Mouse (Mus musculus) heart, embryonic 10.5 days (tissue): ENCODE measurements around the gene Dpf1. TPM values are rescaled to one million over a fixed set of nuclear protein-coding genes. Genes with fewer than 3 reads are reported as not detected.

Experiments used
- DNase-seq: peaks from one replicate; pipeline ENCODE4 v3.0.0-alpha.2; 2017; ENCODE audit warnings: low spot score
- H3K27ac ChIP-seq: fragments of 300-500 bp; sonication (generic); 2 replicates; pipeline ENCODE4 v1.5.1; 2016; ENCODE audit warnings: mild to moderate bottlenecking
- H3K27me3 ChIP-seq: fragments of 300-500 bp; sonication (generic); 2 replicates; pipeline ENCODE4 v1.6.1; 2016; ENCODE audit warnings: mild to moderate bottlenecking; ENCODE audit not compliant: poor library complexity, insufficient read depth, severe bottlenecking
- H3K36me3 ChIP-seq: fragments of 300-500 bp; sonication (generic); 2 replicates; pipeline ENCODE4 v1.6.1; 2016; ENCODE audit warnings: mild to moderate bottlenecking, moderate library complexity
- H3K4me1 ChIP-seq: fragments of 300-500 bp; sonication (generic); 2 replicates; pipeline ENCODE4 v1.6.1; 2016; ENCODE audit warnings: mild to moderate bottlenecking
- H3K4me3 ChIP-seq: fragments of 300-500 bp; sonication (generic); 2 replicates; pipeline ENCODE4 v1.5.1; 2016; ENCODE audit warnings: mild to moderate bottlenecking, moderate library complexity
- H3K9me3 ChIP-seq: fragments of 300-500 bp; sonication (generic); 2 replicates; pipeline ENCODE4 v1.6.1; 2016; ENCODE audit warnings: mild to moderate bottlenecking, moderate library complexity
- WGBS: fragments of 180-500 bp; shearing (Covaris S2); methylation state at CpG from one replicate; pipeline ENCODE4 v1.1.7; 2016; 5-methylcytosine and 5-hydroxymethylcytosine counted together
- polyA plus RNA-seq: library from polyadenylated mRNA; unstranded; fragments of >200 nt; fragmentation: Nextera tagmentation; extraction: Ambion mirVana; gene quantifications from 2 replicates; pipeline ENCODE4 v1.2.1, GENCODE M21; 2016

Gene Dpf1
- polyA plus RNA-seq, 1 experiment from 2014 or later, result 8.7 TPM

DNA sequence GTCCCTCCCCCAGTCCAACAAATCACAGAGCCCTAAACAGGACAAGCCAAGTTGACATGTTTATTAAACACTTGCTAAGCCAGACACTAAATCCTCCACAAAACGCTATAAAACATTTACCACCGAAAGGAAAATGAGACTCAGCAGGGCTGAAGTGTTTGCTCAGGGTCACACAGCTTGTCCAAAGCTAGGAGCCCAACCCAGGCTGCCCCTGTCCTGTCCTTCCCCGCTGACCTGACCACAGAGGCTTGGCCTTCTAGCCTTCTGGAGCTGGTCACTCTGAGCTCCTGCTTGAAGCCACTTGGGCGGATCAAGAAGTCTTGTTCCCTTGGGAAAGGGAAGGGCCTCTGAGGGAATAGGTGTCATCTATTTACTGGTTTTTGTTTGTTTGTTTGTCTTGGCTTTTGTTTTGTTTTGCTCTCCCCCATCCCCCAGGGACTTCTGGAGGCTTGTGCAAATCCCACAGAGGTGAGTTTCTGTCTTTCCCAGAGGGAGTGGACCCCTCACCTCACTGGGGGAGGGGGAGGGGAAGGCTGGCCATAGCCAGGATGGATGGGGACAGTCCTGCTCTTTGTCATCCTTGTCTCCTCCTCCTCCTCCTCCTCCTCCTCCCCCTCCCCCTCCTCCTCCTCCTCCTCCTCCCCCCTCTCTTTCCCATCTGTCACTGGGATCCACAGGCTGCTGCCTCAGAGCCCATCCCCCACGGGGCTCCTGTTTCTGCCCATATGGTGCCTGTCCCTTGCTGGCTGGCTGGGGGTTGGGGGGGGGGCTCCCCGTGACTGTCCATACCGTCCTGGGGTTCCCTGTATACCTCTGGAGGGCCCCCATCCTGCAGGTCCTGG, 11.9 kb upstream of the Dpf1 start:
- Histone ChIP-seq H3K27me3 (peaks cover 57% of the 10 kb centered on the region), H3K9me3 (no peaks in the 10 kb centered on the region)
- 30% methylated on average over 7 of the region's 7 CpGs for WGBS

DNA sequence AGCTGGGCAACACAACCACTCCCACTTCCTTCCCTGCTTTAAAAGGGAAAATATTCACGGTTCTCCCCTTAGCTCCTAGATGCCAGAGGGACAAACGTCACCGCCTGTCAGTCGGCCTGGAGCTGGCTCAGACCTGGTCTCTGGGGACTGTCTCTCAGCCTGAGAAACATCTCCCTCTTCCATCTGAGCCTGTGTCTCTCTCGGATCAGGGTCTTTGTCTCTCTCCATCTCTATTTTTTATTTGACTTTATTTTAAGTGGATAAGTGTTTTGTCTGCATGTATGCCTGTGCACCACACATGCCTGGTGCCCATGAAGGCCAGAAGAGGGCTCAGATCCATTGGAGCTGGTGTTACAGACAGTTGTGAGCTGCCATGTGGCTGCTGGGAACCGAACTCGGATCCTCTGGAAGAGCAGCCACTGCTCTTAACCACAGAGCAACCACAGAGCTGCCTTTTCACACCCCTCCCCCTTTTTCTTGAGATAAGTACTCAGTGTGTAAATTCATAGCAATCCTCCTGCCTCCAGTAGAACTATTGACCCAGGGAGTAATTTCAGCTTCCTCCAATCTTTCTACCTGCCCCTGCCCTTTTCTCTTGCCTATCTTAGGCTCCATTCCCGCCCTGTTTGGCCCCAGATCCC, 11.2 kb upstream of the Dpf1 start:
- no peaks in the 10 kb centered on the region for H3K9me3 ChIP-seq
- no peaks in the 10 kb centered on the region for H3K36me3 ChIP-seq
- no peak for DNase-seq
- H3K27me3 ChIP-seq, result peaks cover 49% of the 10 kb centered on the region
- H3K4me1 ChIP-seq, result peaks cover 49% of the 10 kb centered on the region
- peak overlapping the region; percentile 27; the same call in 1 of the 2 replicates for H3K4me3 ChIP-seq
- WGBS, result 22% methylated on average over 8 of the region's 8 CpGs
- peak overlapping the region; percentile 82 for H3K27ac ChIP-seq

More for the DNA sequence above, 11.9 kb upstream of the Dpf1 start:
- H3K27ac ChIP-seq, result peak overlapping the region; percentile 82
- no peak for DNase-seq
- peaks cover 49% of the 10 kb centered on the region for H3K4me1 ChIP-seq
- H3K4me3 ChIP-seq, result peak overlapping the region; percentile 27; the same call in 1 of the 2 replicates
- no peaks in the 10 kb centered on the region for H3K36me3 ChIP-seq

DNA sequence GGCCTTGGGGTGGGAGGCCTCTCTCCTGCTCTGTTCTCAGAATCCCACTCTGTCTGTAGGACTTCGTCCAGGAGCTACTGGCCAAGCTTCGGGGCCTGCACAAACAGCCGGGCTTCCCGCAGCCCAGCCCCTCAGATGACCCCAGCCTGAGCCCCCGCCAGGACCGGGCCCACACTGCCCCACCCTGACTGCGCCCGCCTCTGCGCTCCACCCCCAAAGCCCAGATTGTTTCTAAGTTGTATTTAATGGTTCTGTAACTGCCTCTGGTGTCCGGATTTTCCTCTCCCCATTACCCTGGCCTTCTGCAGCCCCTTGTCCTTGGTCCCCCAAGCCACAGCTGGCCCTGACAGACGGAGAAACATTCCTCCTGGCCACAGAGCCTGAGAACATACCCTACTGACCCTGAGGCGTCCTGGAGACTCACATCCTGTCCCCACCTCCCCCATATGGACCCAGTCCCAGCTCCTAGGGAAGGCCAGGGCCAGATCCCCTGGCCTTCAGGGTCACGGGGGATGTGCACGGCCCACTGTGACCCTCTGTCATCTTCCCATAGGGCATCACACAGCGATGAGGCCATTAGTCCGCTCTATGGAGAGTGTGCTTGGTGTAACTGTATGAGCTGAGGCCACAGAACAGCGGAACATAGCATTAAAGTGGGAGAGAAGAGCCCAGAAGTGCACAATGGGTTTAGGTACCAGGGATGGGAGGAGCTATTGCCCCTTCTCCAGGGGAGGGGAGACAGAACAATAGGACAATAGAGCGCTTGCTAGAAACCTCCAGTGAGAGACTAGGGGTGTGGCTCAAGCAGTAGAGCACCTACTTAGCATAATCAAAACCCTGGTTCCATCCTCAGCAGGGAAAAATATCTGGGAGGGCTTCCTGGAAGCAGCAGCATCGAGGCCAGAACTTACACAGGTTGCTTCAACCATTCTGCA, 10.4 kb upstream of the Dpf1 start:
- Histone ChIP-seq H3K9me3 (no peaks in the 10 kb centered on the region), H3K36me3 (no peaks in the 10 kb centered on the region), H3K4me1 (peaks cover 49% of the 10 kb centered on the region), H3K4me3 (peak overlapping the region; percentile 5; the same call in 1 of the 2 replicates), H3K27me3 (peaks cover 42% of the 10 kb centered on the region), H3K27ac (peak overlapping the region; percentile 82)
- DNase-seq, result no peak
- 35% methylated on average over 19 of the region's 19 CpGs for WGBS

- DNase-seq, result no peak
- Histone ChIP-seq H3K4me3 (no peak overlapping the region), H3K27ac (peak overlapping the region; percentile 33; the same call in 1 of the 2 replicates), H3K36me3 (no peaks in the 10 kb centered on the region), H3K4me1 (peaks cover 43% of the 10 kb centered on the region), H3K9me3 (no peaks in the 10 kb centered on the region), H3K27me3 (peaks cover 49% of the 10 kb centered on the region)
- 61% methylated on average over 13 of the region's 13 CpGs for WGBS
These were observed 9.5 kb upstream of the Dpf1 start for GRCm38 (mm10) chr7:29294111-29294761.

DNA sequence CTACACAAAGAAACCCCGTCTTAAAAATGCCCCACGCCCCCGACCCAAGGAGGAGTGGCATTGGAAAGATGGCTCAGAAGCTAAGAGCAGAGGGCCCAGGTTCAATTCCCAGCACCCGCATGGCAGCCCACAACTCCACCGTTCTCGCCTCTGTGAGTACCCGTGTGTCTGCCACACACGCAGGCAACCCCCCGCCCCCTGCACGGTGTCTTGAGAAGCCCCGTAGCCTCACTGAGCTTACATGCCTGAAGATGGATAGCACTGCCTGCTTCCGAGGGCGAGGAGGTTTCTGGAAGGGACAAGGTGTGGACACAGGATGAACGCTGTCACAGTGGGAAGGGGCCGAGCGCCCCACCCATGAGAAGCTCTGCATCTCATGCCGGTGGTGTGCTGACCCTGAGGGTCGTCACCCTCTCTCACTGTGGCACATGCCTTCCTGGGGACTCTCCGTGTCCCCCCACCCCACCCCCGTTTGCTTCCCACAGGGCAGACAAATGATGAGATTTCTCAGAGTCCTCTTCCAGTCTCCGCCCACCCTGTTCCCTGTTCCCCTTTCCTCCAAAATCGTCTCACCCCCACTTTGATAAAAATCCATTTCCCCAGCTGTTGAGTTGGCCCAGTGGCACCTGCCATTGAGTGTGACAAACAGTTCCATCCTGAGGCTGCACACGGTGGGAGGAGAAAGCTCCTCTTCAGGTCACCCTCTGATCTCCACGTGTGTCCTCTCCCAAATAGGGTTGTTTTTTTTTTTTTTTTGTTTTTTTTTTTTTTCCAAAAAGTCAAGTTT, 7.7 kb upstream of the Dpf1 start:
- peaks cover 26% of the 10 kb centered on the region for H3K4me1 ChIP-seq
- DNase-seq, result no peak
- no peaks in the 10 kb centered on the region for H3K9me3 ChIP-seq
- H3K36me3 ChIP-seq, result no peaks in the 10 kb centered on the region
- peaks cover 30% of the 10 kb centered on the region; the same call in 1 of the 2 replicates for H3K27me3 ChIP-seq
- 74% methylated on average over 24 of the region's 24 CpGs for WGBS
- H3K27ac ChIP-seq, result no peak overlapping the region
- no peak overlapping the region for H3K4me3 ChIP-seq

DNA sequence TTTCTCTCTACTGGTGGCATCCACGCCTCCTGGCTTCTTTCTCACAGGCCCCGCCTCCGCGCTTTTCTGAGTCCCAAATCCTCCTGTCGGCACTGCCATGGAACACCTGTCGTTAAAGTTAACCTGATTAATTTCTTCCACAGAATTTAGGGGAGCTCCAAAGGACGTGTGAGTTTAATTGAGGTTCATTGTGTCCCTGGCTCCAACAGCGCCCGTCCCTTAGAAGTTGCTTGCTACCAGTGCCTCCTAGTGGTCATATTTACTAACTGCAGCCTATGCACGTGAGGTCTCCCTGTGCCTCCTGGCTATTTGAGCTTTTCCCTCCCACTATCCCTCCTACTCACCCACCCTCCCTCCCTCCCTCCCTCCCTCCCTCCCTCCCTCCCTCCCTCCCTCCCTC, 6.8 kb upstream of the Dpf1 start:
- Histone ChIP-seq H3K27me3 (peaks cover 32% of the 10 kb centered on the region; the same call in 1 of the 2 replicates), H3K4me3 (no peak overlapping the region), H3K36me3 (no peaks in the 10 kb centered on the region), H3K27ac (no peak overlapping the region), H3K9me3 (no peaks in the 10 kb centered on the region), H3K4me1 (peaks cover 17% of the 10 kb centered on the region)
- WGBS, result 13% methylated on average over 10 of the region's 10 CpGs
- DNase-seq, result no peak

DNA sequence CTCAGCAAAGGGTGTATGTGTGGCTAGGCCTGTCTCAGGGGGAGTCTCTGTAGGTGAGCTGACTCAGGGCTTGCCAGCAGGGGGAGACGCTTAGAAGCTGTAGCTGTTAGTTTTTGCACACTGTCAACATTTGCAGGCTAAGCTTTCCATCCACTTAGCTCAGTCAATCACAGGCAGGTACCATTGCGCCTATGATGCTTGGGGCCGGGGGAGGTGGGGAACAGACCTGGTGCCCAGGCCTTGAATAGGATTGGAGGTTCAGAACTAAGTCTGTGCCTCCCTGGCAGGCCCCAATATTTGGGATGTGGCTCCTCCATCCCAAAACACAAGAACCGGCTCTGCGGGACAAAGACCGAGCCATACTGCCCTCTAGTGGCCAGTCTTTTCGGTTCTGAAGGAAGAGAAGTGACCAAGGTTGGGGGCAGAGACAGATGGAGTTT, 2.6 kb upstream of the Dpf1 start:
- H3K4me1 ChIP-seq, result peaks cover 22% of the 10 kb centered on the region
- no peaks in the 10 kb centered on the region for H3K36me3 ChIP-seq
- H3K9me3 ChIP-seq, result no peaks in the 10 kb centered on the region; the same call in 1 of the 2 replicates
- no peak for DNase-seq
- WGBS, result 2% methylated on average over 7 of the region's 7 CpGs
- peaks cover 51% of the 10 kb centered on the region for H3K27me3 ChIP-seq
- H3K4me3 ChIP-seq, result 0 out of 2 replicates have a peak overlapping the region, but pooled peaks have one; percentile 24
- H3K27ac ChIP-seq, result no peak overlapping the region

GRCm38 (mm10) chr7:29302641-29303040, 1.1 kb upstream of the Dpf1 start:
- 52% methylated on average over 7 of the region's 7 CpGs for WGBS
- peaks cover 56% of the 10 kb centered on the region for H3K27me3 ChIP-seq
- no peak overlapping the region for H3K27ac ChIP-seq
- no peak overlapping the region for H3K4me3 ChIP-seq
- no peak for DNase-seq
- no peaks in the 10 kb centered on the region for H3K36me3 ChIP-seq
- no peaks in the 10 kb centered on the region; the same call in 1 of the 2 replicates for H3K9me3 ChIP-seq
- H3K4me1 ChIP-seq, result peaks cover 29% of the 10 kb centered on the region

GRCm38 (mm10) chr7:29304463-29305262, 912 bp downstream of the Dpf1 start:
- H3K27me3 ChIP-seq, result peaks cover 66% of the 10 kb centered on the region
- peaks cover 48% of the 10 kb centered on the region for H3K4me1 ChIP-seq
- peak overlapping the region; percentile 69 for H3K27ac ChIP-seq
- H3K9me3 ChIP-seq, result no peaks in the 10 kb centered on the region; the same call in 1 of the 2 replicates
- H3K36me3 ChIP-seq, result no peaks in the 10 kb centered on the region
- no peak for DNase-seq
- peak overlapping the region; percentile 66 for H3K4me3 ChIP-seq
- WGBS, result under 1% methylated on average over 46 of the region's 48 CpGs

DNA sequence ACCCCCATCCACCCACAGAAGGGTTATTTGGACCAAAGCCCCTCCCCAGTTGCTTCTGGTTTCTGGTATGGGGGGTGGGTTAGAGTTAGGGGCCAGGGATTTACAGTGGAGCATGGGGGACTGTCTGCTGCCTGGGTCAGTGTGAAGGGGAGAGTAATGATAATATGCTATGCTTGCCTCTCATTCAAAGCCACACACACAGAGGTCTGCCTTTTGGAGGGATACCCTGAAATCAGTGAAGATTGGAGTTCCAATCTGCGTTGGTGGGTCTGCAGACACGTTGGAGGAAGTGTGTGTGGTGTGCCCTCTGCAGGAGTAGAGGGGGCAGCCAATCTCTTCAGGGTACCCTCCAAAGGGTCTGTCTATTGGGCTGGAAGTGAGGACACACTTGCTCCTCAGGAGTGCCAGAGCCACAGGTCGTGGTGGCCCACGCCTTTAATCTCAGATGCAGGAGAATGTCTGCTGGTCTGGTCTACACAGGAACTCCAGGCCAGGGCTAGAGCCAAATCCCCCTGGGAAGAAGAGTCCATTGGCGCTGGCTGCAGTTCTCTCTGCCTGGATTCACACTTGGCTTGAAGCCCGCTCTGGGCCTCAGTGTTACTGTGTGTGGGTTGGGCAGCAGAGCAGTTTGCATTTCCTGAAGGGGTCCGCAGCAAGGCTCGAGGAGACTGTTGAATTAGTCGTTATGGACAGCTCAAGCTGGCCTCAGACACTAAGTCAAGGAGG, 1.7 kb downstream of the Dpf1 start:
- Histone ChIP-seq H3K27me3 (peaks cover 74% of the 10 kb centered on the region), H3K36me3 (no peaks in the 10 kb centered on the region), H3K27ac (peak overlapping the region; percentile 59; the same call in 1 of the 2 replicates), H3K4me1 (peaks cover 49% of the 10 kb centered on the region), H3K9me3 (no peaks in the 10 kb centered on the region; the same call in 1 of the 2 replicates), H3K4me3 (peak overlapping the region; percentile 66)
- 15% methylated on average over 9 of the region's 9 CpGs for WGBS
- no peak for DNase-seq
